Mouse (Mus musculus) heart, embryonic 14.5 days (tissue): ENCODE data around the gene Gdnf. TPM values are rescaled to one million over a fixed set of nuclear protein-coding genes. Genes with fewer than 3 reads are reported as not detected.

Source experiments
- ATAC-seq: fragments of 200-750 bp; cut with Nextera tagmentation; 2 replicates; pipeline ENCODE4 v1.8.0; 2017; ENCODE audit warnings: low read depth, moderate TSS enrichment; ENCODE audit not compliant: insufficient number of reproducible peaks, insufficient read depth, low FRiP score
- H3K27ac ChIP-seq, 2 experiments: fragments of 200-500 bp in 1 of 2; fragments of 300-500 bp in 1 of 2; sonication (generic) in 1 of 2; replicated peaks in 1 of 2; 2 replicates each; pipeline ENCODE4 v1.5.1; 2012 to 2014; ENCODE audit warnings: low read depth in 2 of 2, low read length in 2 of 2, control low read depth in 1 of 2, mild to moderate bottlenecking in 1 of 2, mixed read lengths in 1 of 2; ENCODE audit not compliant: control insufficient read depth in 1 of 2, insufficient read depth in 1 of 2
- H3K27me3 ChIP-seq: fragments of 300-500 bp; sonication (generic); 2 replicates; pipeline ENCODE4 v1.6.1; 2014; ENCODE audit warnings: mild to moderate bottlenecking, low read length, control low read depth; ENCODE audit not compliant: control insufficient read depth, insufficient read depth
- H3K36me3 ChIP-seq: fragments of 300-500 bp; sonication (generic); 2 replicates; pipeline ENCODE4 v1.6.1; 2014; ENCODE audit warnings: mild to moderate bottlenecking, control low read depth, low read length, mixed read lengths; ENCODE audit not compliant: control insufficient read depth, insufficient read depth
- H3K4me1 ChIP-seq, 2 experiments: fragments of 200-500 bp in 1 of 2; fragments of 300-500 bp in 1 of 2; sonication (generic) in 1 of 2; 2 replicates each; pipeline ENCODE4 v1.6.1; 2012 to 2014; ENCODE audit warnings: low read length in 2 of 2, control low read depth in 1 of 2, mixed read lengths in 1 of 2; ENCODE audit not compliant: control insufficient read depth in 2 of 2, insufficient read depth in 2 of 2
- H3K4me2 ChIP-seq: fragments of 300-500 bp; sonication (generic); 2 replicates; pipeline ENCODE4 v1.6.1; 2014; ENCODE audit warnings: mild to moderate bottlenecking, low read length
- H3K4me3 ChIP-seq, 2 experiments: fragments of 200-500 bp in 1 of 2; fragments of 300-500 bp in 1 of 2; sonication (generic) in 1 of 2; 2 replicates each; pipeline ENCODE4 v1.5.1; 2012 to 2014; ENCODE audit warnings: low read length in 2 of 2, mild to moderate bottlenecking in 2 of 2, control low read depth in 1 of 2, low read depth in 1 of 2, moderate library complexity in 1 of 2; ENCODE audit not compliant: control insufficient read depth in 1 of 2, insufficient read depth in 1 of 2
- H3K9ac ChIP-seq: fragments of 300-500 bp; sonication (generic); 2 replicates; pipeline ENCODE4 v1.6.1; 2014; ENCODE audit warnings: mild to moderate bottlenecking, low read length
- H3K9me3 ChIP-seq: fragments of 300-500 bp; sonication (generic); 2 replicates; pipeline ENCODE4 v1.6.1; 2016; ENCODE audit warnings: low read length, control low read depth; ENCODE audit not compliant: control insufficient read depth
- WGBS: fragments of 180-500 bp; shearing (Covaris S2); extraction: QIAGEN DNeasy Blood & Tissue Kit; methylation state at CpG from one replicate; pipeline ENCODE4 v1.1.7; 2014; 5-methylcytosine and 5-hydroxymethylcytosine counted together
- polyA plus RNA-seq: library from polyadenylated mRNA; unstranded; fragments of >200 nt; fragmentation: Nextera tagmentation; extraction: Ambion mirVana; gene quantifications from 2 replicates; pipeline ENCODE4 v1.2.1, GENCODE M21; 2014

Gdnf gene
- polyA plus RNA-seq, 1 experiment from 2014 or later: 0.08 TPM

DNA sequence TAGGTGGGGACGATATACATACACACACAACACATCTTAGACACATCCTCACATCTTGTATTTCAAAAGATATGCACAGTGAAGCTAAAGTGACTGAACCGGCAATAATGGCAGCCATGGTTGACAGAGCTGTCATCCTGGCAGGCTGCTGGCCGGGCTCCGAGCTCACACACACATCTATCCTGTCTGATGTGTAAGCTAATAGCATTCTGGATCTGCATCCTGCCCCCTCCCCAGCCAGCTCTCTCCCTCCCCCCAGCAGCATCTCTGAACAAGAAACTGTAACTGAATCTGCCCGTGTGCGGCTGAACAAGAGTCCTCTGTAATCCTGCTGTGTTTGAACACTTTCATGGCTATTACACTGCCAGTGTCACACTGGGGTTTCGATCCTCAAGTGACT lies 69.3 kb downstream of the Gdnf start:
- H3K27me3 ChIP-seq: no peaks in the 10 kb centered on the region
- ATAC-seq: no peak
- H3K27ac ChIP-seq: no peak overlapping the region
- H3K9me3 ChIP-seq: no peaks in the 10 kb centered on the region
- no peak overlapping the region for H3K4me2 ChIP-seq
- 0 out of 2 replicates have a peak, but pooled peaks cover 6% of the 10 kb centered on the region for H3K36me3 ChIP-seq
- no peak overlapping the region for H3K4me3 ChIP-seq
- H3K9ac ChIP-seq: no peak overlapping the region
- H3K4me1 ChIP-seq: peaks cover 6 to 10% of the 10 kb centered on the region in 2 experiments; a peak in 3 of 4 replicates
- WGBS: 85% methylated on average over 7 of the region's 7 CpGs

- 91% methylated on average over 11 of the region's 11 CpGs for whole genome bisulfite sequencing
- H3K4me2 ChIP-seq: no peak overlapping the region
- H3K27me3 ChIP-seq: no peaks in the 10 kb centered on the region
- H3K9ac ChIP-seq: no peak overlapping the region
- no peaks in the 10 kb centered on the region for H3K9me3 ChIP-seq
- peaks cover 6% of the 10 kb centered on the region; the same call in 1 of the 2 replicates for H3K36me3 ChIP-seq
- H3K27ac ChIP-seq: no peak overlapping the region
- no peaks in the 10 kb centered on the region for H3K4me1 ChIP-seq
- H3K4me3 ChIP-seq: no peak overlapping the region
- no peak for ATAC-seq
Observed at GRCm38 (mm10) chr15:7884181-7884580, 73.5 kb downstream of the Gdnf start.

DNA sequence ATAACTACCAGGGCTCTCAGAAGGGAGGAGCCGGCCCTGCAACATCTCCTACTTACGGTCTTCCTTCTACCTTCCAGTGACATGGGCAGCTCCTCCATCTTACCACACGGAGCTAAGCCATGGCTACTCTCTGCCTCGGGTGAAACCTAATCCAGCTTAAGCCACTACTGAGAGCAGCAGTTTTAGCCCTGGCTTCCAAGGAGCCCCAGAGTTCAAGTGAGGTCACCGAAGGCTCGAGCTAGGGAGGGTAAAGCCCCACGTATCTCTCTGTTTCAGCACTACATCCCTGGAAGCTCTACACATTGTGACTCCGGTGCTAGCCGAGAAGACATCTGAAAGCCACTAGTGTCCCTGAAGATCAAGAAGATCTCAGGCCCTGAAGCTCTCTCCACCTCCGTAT lies 74.5 kb downstream of the Gdnf start:
- no peaks in the 10 kb centered on the region for H3K27me3 ChIP-seq
- no peak overlapping the region for H3K4me3 ChIP-seq
- H3K4me2 ChIP-seq: no peak overlapping the region
- H3K4me1 ChIP-seq: peaks cover 0 to 4% of the 10 kb centered on the region in 2 experiments; a peak in 1 of 4 replicates
- peaks cover 6% of the 10 kb centered on the region; the same call in 1 of the 2 replicates for H3K36me3 ChIP-seq
- no peak overlapping the region for H3K27ac ChIP-seq
- H3K9me3 ChIP-seq: no peaks in the 10 kb centered on the region
- ATAC-seq: no peak
- whole genome bisulfite sequencing: 58% methylated on average over 10 of the region's 10 CpGs
- no peak overlapping the region for H3K9ac ChIP-seq

- H3K9me3 ChIP-seq: no peaks in the 10 kb centered on the region
- ATAC-seq: no peak
- H3K27ac ChIP-seq: no peak overlapping the region
- H3K4me3 ChIP-seq: no peak overlapping the region
- 74% methylated on average over 8 of the region's 8 CpGs for WGBS
- H3K27me3 ChIP-seq: no peaks in the 10 kb centered on the region
- no peak overlapping the region for H3K9ac ChIP-seq
- H3K4me2 ChIP-seq: no peak overlapping the region
- peaks cover 5 to 9% of the 10 kb centered on the region in 2 experiments; a peak in 3 of 4 replicates for H3K4me1 ChIP-seq
- H3K36me3 ChIP-seq: peaks cover 6% of the 10 kb centered on the region; the same call in 1 of the 2 replicates
Observed at GRCm38 (mm10) chr15:7886591-7886990, 75.9 kb downstream of the Gdnf start.
